22 mouse cellular contexts compared by ENCODE assay signal in genomic region chr14:73173662-73174061, GRCm38 (mm10). TPM values are rescaled to one million over a fixed set of nuclear protein-coding genes. Genes with fewer than 3 reads are reported as not detected.
DNase-seq lines count a peak whose midpoint lies in the region; ATAC-seq and TF ChIP-seq lines count a peak whose summit lies in the region.
"Had no signal": no experiment of that assay in that cellular context is flagged by ENCODE, and none has a peak within 500 bp of the region (broad histone marks: within the 10 kb centered on the region; RNA-seq: fewer than 3 reads in every experiment).

No protein-coding gene starts in this region.

- H3K27me3 ChIP-seq in kidney, adult 2 months (replicated peaks; ENCODE audit: control insufficient read depth, insufficient read depth, low read length), result no peaks in the 10 kb centered on the region
- no peaks in the 10 kb centered on the region for H3K27me3 ChIP-seq in kidney, embryonic 15.5 days
- no peaks in the 10 kb centered on the region for H3K27me3 ChIP-seq in cerebellum, adult 2 months (ENCODE audit: control insufficient read depth, insufficient read depth, low read length)
- H3K27me3 ChIP-seq: midbrain, embryonic 13.5 days had no signal

- TF ChIP-seq CTCF in kidney, adult 2 months (conservative IDR thresholded peaks at IDR 0.05; ENCODE audit: insufficient read depth, insufficient read length, low read depth, low read length), result no peak
- no peak for TF ChIP-seq CTCF in bone marrow macrophage, adult 2 months (IDR thresholded peaks at IDR 0.05; ENCODE audit: low read depth, low read length)
- no peak for TF ChIP-seq CTCF in cerebellum, adult 2 months (IDR thresholded peaks at IDR 0.05; ENCODE audit: borderline replicate concordance, insufficient read depth, low read depth, low read length)

- H3K4me1 ChIP-seq in kidney, adult 2 months (ENCODE audit: control insufficient read depth, insufficient read depth, low read length), result peaks cover 9% of the 10 kb centered on the region
- H3K4me1 ChIP-seq in kidney, embryonic 15.5 days, result no peaks in the 10 kb centered on the region
- H3K4me1 ChIP-seq in bone marrow macrophage, adult 2 months (ENCODE audit: control insufficient read depth, insufficient read depth, low read length), result peaks cover 85% of the 10 kb centered on the region
- peaks cover 59% of the 10 kb centered on the region for H3K4me1 ChIP-seq in brown adipose tissue, adult 24 weeks (ENCODE audit: control insufficient read depth, insufficient read depth, insufficient read length, low read length)
- H3K4me1 ChIP-seq in cerebellum, adult 2 months (ENCODE audit: control insufficient read depth, insufficient read depth, low read length), result peaks cover 21% of the 10 kb centered on the region
- H3K4me1 ChIP-seq: embryonic facial prominence, embryonic 10.5 days; limb, embryonic 10.5 days; midbrain, embryonic 13.5 days had no signal

- no peak for TF ChIP-seq POLR2A in kidney, adult 2 months (IDR thresholded peaks at IDR 0.05; ENCODE audit: low read depth, low read length)
- no peak; the same call in 1 of the 2 replicates for TF ChIP-seq POLR2A in bone marrow macrophage, adult 2 months (IDR thresholded peaks at IDR 0.05; ENCODE audit: borderline replicate concordance, low read depth, low read length)
- TF ChIP-seq POLR2A in cerebellum, adult 2 months (IDR thresholded peaks at IDR 0.05; ENCODE audit: borderline replicate concordance, insufficient read depth, low read length), result no peak

- ATAC-seq in kidney, embryonic 15.5 days (replicated peaks; ENCODE audit: low FRiP score), result no peak
- ATAC-seq in CD4-positive, CD25-positive, alpha-beta regulatory T cell, adult 4 months, result no peak
- ATAC-seq: intestine, embryonic 16.5 days; liver, postnatal 0 days; midbrain, embryonic 13.5 days had no signal

- 82% methylated on average over 11 of the region's 11 CpGs for WGBS in kidney, adult 2 months
- 91% methylated on average over 11 of the region's 11 CpGs for WGBS in kidney, embryonic 15.5 days
- 72% methylated on average over 11 of the region's 11 CpGs for WGBS in cerebellum, adult 2 months

- no peaks in the 10 kb centered on the region for H3K36me3 ChIP-seq in kidney, adult 2 months (ENCODE audit: control insufficient read depth, insufficient read depth, low read length)
- peaks cover 97% of the 10 kb centered on the region for H3K36me3 ChIP-seq in kidney, embryonic 15.5 days

- H3K9me3 ChIP-seq in kidney, embryonic 15.5 days (replicated peaks), result no peaks in the 10 kb centered on the region
- H3K9me3 ChIP-seq: embryonic facial prominence, embryonic 10.5 days; limb, embryonic 10.5 days; midbrain, embryonic 13.5 days had no signal

- H3K4me2 ChIP-seq in kidney, embryonic 15.5 days, result no peak overlapping the region
- H3K4me2 ChIP-seq: liver, embryonic 11.5 days; midbrain, embryonic 13.5 days had no signal

- no peak overlapping the region for H3K4me3 ChIP-seq in kidney, adult 2 months (ENCODE audit: insufficient read depth, low read depth, low read length)
- no peak overlapping the region for H3K4me3 ChIP-seq in kidney, embryonic 15.5 days (replicated peaks)
- peak overlapping the region; percentile 7; the same call in 1 of the 2 replicates for H3K4me3 ChIP-seq in bone marrow macrophage, adult 2 months (ENCODE audit: insufficient read depth, low read length)
- no peak overlapping the region; the same call in 1 of the 2 replicates for H3K4me3 ChIP-seq in brown adipose tissue, adult 24 weeks (ENCODE audit: insufficient read depth, low read depth, low read length)
- no peak overlapping the region for H3K4me3 ChIP-seq in cerebellum, adult 2 months (replicated peaks; ENCODE audit: insufficient read depth, low read depth, low read length)
- H3K4me3 ChIP-seq: embryonic facial prominence, embryonic 10.5 days; limb, embryonic 10.5 days; midbrain, embryonic 13.5 days had no signal

- DNase-seq in heart, adult 11 months, result peak; percentile 86
- DNase-seq in heart, adult 9 months (ENCODE audit: low spot score in 2 of 2), result no peak
- peak; percentile 29 for DNase-seq in kidney, adult 2 months
- no peak for DNase-seq in cerebellum, adult 2 months
- DNase-seq: adrenal gland, postnatal 10 days; cerebellum, adult 9-11 months; gastrocnemius, postnatal 36 days; kidney, postnatal 4 days; liver, postnatal 0 days; lung, postnatal 10 days; right cerebral cortex, postnatal 14 days; spleen, adult 18-20 months; thymus, postnatal 14 days had no signal

- no peak overlapping the region for H3K9ac ChIP-seq in kidney, embryonic 15.5 days
- H3K9ac ChIP-seq: liver, postnatal 0 days; midbrain, embryonic 13.5 days had no signal

- no peak overlapping the region for H3K27ac ChIP-seq in kidney, adult 2 months (ENCODE audit: insufficient read depth, low read depth, low read length)
- no peak overlapping the region for H3K27ac ChIP-seq in kidney, embryonic 15.5 days
- H3K27ac ChIP-seq in bone marrow macrophage, adult 2 months (ENCODE audit: insufficient read depth, low read depth, low read length), result peak overlapping the region; percentile 99
- peak overlapping the region; percentile 82 for H3K27ac ChIP-seq in brown adipose tissue, adult 24 weeks (replicated peaks; ENCODE audit: low read depth, low read length)
- no peak overlapping the region for H3K27ac ChIP-seq in cerebellum, adult 2 months (ENCODE audit: insufficient read depth, low read length)
- H3K27ac ChIP-seq: embryonic facial prominence, embryonic 10.5 days; limb, embryonic 10.5 days; midbrain, embryonic 13.5 days had no signal

RNA-seq across cellular contexts. Expression of gene Rcbtb2, which starts 50.8 kb away (rescaled TPM):
- polyA plus RNA-seq in kidney, adult 2 months (2012; rRNA removed), result 32.3 and 33.2 TPM in 2 replicates
- 128 and 131 TPM in 2 replicates for polyA plus RNA-seq in kidney, embryonic 15.5 days (2015; fragmentation: Nextera tagmentation; extraction: Ambion mirVana)
- 371 and 386 TPM in 2 replicates for polyA plus RNA-seq in bone marrow macrophage, adult 2 months (2012; ENCODE audit: insufficient read depth, insufficient read length, missing spikeins)
- 138 and 227 TPM in 2 replicates for polyA plus RNA-seq in brown adipose tissue, adult 24 weeks (2012; ENCODE audit: insufficient read depth, insufficient read length, missing spikeins)
- 27.0 and 30.2 TPM in 2 replicates for polyA plus RNA-seq in cerebellum, adult 2 months (2012; rRNA removed)
- 10 to 100 TPM; 55.6 to 61.4 TPM for polyA plus RNA-seq in CD4-positive, CD25-positive, alpha-beta regulatory T cell, adult 4 months (2017; shearing (Covaris generic))

Comparison
In these comparisons a context has a peak if more than half of its experiments do, and no peak if none do; other contexts are left out.
1. DNase-seq: peak in heart, adult 11 months (single experiment) and kidney, adult 2 months (single experiment); none in heart, adult 9 months (0 of 2) and cerebellum, adult 2 months (0 of 2).
2. H3K27ac ChIP-seq: peak in bone marrow macrophage, adult 2 months (single experiment) and brown adipose tissue, adult 24 weeks (single experiment); none in kidney, adult 2 months (single experiment), kidney, embryonic 15.5 days (single experiment) and cerebellum, adult 2 months (single experiment).